Mouse (Mus musculus): ENCODE results near the gene Slit3. TPM values are rescaled to one million over a fixed set of nuclear protein-coding genes. Genes with fewer than 3 reads are reported as not detected.

Gene Slit3
- polyA plus RNA-seq, 1 experiment, result 0.04 TPM

GRCm38 (mm10) chr11:35472842-35473616 is 352.0 kb downstream of the Slit3 start:
- no peak for TF ChIP-seq FLI1 (IDR thresholded peaks at IDR 0.05; ENCODE audit: low read length)
- Histone ChIP-seq H3K27me3 (replicated peaks) (no peaks in the 10 kb centered on the region), H3K36me3 (replicated peaks; ENCODE audit: low read length) (no peaks in the 10 kb centered on the region), H3K9me3 (peaks cover 5% of the 10 kb centered on the region; the same call in 1 of the 2 replicates), H3K4me1 (no peaks in the 10 kb centered on the region), H3K4me3 (replicated peaks) (no peak overlapping the region)

DNA sequence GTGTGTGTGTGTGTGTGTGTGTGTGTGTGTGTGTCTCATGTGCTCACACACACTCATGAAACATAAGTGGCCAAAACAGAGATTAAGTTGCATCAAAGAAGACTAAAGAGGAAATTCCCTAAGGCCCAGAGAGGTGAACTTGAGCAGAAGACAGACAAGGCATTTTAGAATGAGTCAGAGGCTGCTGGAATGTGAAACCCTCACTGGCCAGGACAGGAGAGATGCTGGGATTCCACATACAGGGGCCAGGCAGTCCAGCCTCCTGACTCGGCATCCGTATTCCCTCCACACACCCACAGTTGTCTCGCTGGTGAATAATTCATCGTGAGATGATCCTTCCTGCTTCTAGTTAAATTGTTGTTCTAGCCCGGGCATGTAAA is 352.6 kb downstream of the Slit3 start:
- no peak overlapping the region for H3K4me3 ChIP-seq (replicated peaks)
- H3K36me3 ChIP-seq (replicated peaks; ENCODE audit: low read length), result no peaks in the 10 kb centered on the region
- TF ChIP-seq GATA1 (IDR thresholded peaks at IDR 0.05; ENCODE audit: borderline replicate concordance, low read length) (no peak), FLI1 (IDR thresholded peaks at IDR 0.05; ENCODE audit: low read length) (no peak)
- H3K4me1 ChIP-seq, result no peaks in the 10 kb centered on the region
- H3K27me3 ChIP-seq (replicated peaks), result no peaks in the 10 kb centered on the region
- peaks cover 6% of the 10 kb centered on the region; the same call in 1 of the 2 replicates for H3K9me3 ChIP-seq

DNA sequence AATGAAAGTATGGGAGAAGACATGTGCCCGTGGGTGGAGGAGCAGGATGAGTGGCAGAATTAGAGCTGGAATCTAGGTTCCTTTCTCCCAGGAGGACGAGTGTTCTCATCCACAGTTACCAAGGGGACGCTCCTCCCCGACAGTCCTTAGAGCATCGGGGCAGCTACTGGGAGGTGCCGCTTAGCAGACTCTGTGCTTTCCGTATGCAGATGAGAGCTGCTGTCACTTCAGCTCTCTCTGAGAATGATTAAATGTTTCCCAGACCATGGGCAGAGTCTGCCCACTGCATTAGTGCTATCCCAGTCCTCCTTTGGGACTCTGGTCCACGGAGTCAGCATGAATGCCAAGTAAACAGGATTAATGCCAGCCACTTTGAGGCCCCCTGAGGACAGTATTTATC is 359.1 kb downstream of the Slit3 start:
- H3K27me3 ChIP-seq (replicated peaks), result no peaks in the 10 kb centered on the region
- no peak overlapping the region for H3K4me3 ChIP-seq (replicated peaks)
- no peaks in the 10 kb centered on the region for H3K4me1 ChIP-seq
- H3K9me3 ChIP-seq, result peaks cover 15% of the 10 kb centered on the region
- TF ChIP-seq GATA1 (IDR thresholded peaks at IDR 0.05; ENCODE audit: borderline replicate concordance, low read length) (no peak), FLI1 (IDR thresholded peaks at IDR 0.05; ENCODE audit: low read length) (no peak)
- H3K36me3 ChIP-seq (replicated peaks; ENCODE audit: low read length), result no peaks in the 10 kb centered on the region

DNA sequence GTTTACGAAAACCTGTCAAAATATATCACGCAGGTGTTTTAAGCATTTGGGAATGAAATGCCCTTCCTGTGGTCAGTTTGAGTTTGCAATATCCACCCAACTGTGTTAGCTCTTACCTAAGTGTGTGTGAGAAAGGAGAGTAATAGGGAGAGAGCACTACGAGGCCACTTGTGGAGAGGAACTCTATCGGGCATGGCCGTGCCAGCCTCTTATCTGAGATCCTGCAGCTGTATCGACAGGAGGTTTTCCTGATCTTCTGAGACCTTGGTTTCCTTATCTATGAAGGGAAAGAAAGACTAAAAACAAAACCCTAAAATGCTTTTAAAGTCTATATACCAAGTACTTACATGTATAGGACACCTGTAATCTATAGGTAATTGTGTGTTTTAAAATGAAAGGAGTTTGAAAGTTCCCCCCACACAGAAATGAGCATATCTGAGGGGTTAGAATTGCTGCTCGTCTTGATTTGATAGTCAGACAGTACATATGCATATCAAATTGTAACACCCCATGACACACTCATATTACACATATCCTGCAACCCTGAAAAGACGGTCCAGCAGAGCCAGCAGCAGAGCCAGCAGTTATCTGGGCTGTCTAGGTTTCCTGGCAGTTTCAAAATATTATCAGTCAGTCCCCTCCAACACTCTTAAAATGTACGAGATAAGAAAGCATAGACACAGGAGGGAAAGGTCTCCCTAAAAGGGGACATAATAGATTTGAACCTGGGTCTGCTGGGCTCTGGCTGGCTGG is 360.8 kb downstream of the Slit3 start:
- Histone ChIP-seq H3K36me3 (replicated peaks; ENCODE audit: low read length) (no peaks in the 10 kb centered on the region), H3K4me1 (no peaks in the 10 kb centered on the region), H3K27me3 (replicated peaks) (no peaks in the 10 kb centered on the region), H3K4me3 (replicated peaks) (no peak overlapping the region), H3K9me3 (peaks cover 15% of the 10 kb centered on the region)
- TF ChIP-seq GATA1 (IDR thresholded peaks at IDR 0.05; ENCODE audit: borderline replicate concordance, low read length), result no peak
- TF ChIP-seq FLI1 (IDR thresholded peaks at IDR 0.05; ENCODE audit: low read length), result no peak

GRCm38 (mm10) chr11:35487966-35488365 is 366.9 kb downstream of the Slit3 start:
- Histone ChIP-seq H3K4me1 (no peaks in the 10 kb centered on the region), H3K9me3 (0 out of 2 replicates have a peak, but pooled peaks cover 3% of the 10 kb centered on the region), H3K27me3 (replicated peaks) (no peaks in the 10 kb centered on the region), H3K36me3 (replicated peaks; ENCODE audit: low read length) (no peaks in the 10 kb centered on the region), H3K4me3 (replicated peaks) (no peak overlapping the region)
- no peak for TF ChIP-seq GATA1 (IDR thresholded peaks at IDR 0.05; ENCODE audit: borderline replicate concordance, low read length)
- no peak for TF ChIP-seq FLI1 (IDR thresholded peaks at IDR 0.05; ENCODE audit: low read length)

DNA sequence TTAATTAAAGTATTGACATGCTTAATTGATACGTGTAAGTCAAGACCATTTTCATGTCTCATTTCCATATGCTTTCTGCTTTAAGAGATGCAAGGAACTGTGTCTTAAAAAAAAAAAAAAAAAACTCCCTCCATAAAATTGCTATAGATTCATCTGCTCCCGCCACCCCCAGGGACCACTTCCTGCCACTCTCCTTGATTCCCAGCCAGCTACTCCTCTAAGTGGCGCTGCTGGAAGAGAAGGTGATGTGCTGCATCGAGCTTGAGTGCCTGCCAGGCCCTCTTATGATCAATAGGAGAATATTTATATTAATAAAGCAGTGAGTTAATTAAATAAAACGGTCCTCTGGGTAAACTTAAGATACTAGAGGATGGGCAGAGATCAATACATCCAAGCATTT is 370.7 kb downstream of the Slit3 start:
- Histone ChIP-seq H3K4me3 (replicated peaks) (no peak overlapping the region), H3K9me3 (0 out of 2 replicates have a peak, but pooled peaks cover 3% of the 10 kb centered on the region), H3K36me3 (replicated peaks; ENCODE audit: low read length) (no peaks in the 10 kb centered on the region), H3K27me3 (replicated peaks) (no peaks in the 10 kb centered on the region), H3K4me1 (no peaks in the 10 kb centered on the region)
- no peak for TF ChIP-seq FLI1 (IDR thresholded peaks at IDR 0.05; ENCODE audit: low read length)
- TF ChIP-seq GATA1 (IDR thresholded peaks at IDR 0.05; ENCODE audit: borderline replicate concordance, low read length), result no peak

- Histone ChIP-seq H3K4me1 (no peaks in the 10 kb centered on the region), H3K27me3 (replicated peaks) (peaks cover 6% of the 10 kb centered on the region), H3K4me3 (replicated peaks) (no peak overlapping the region), H3K36me3 (replicated peaks; ENCODE audit: low read length) (no peaks in the 10 kb centered on the region), H3K9me3 (no peaks in the 10 kb centered on the region)
- TF ChIP-seq GATA1 (IDR thresholded peaks at IDR 0.05; ENCODE audit: borderline replicate concordance, low read length) (no peak), FLI1 (IDR thresholded peaks at IDR 0.05; ENCODE audit: low read length) (no peak)
Measured at GRCm38 (mm10) chr11:35496874-35497273, 375.9 kb downstream of the Slit3 start.

DNA sequence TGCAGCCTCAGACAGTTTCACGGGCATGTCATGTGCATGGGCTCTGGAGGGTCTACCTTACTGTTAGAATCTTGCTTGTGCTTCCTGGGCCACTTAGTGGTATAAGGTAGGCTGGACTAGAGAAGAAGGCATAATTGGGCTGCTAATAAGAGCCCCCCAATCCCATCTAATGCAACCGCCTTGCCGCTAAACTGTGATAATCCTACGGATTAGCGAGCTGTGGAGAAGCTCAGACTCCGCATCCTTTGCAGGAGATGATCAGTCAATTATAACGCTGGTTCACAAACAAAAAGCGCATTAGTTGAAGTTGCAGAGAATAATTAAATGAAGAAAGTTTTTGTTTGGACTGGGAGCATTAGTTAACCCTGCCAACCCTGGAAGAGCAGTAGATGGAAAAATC is 376.9 kb downstream of the Slit3 start:
- H3K4me3 ChIP-seq (replicated peaks), result no peak overlapping the region

GRCm38 (mm10) chr11:35502128-35502527 is 381.1 kb downstream of the Slit3 start:
- Histone ChIP-seq H3K4me3 (replicated peaks) (no peak overlapping the region), H3K36me3 (replicated peaks; ENCODE audit: low read length) (no peaks in the 10 kb centered on the region), H3K9me3 (no peaks in the 10 kb centered on the region), H3K27me3 (replicated peaks) (peaks cover 12% of the 10 kb centered on the region), H3K4me1 (peaks cover 11% of the 10 kb centered on the region)
- TF ChIP-seq GATA1 (IDR thresholded peaks at IDR 0.05; ENCODE audit: borderline replicate concordance, low read length) (no peak), FLI1 (IDR thresholded peaks at IDR 0.05; ENCODE audit: low read length) (no peak)

More for the DNA sequence above, 376.9 kb downstream of the Slit3 start:
- no peaks in the 10 kb centered on the region for H3K4me1 ChIP-seq
- H3K36me3 ChIP-seq (replicated peaks; ENCODE audit: low read length), result no peaks in the 10 kb centered on the region
- no peaks in the 10 kb centered on the region for H3K9me3 ChIP-seq
- peaks cover 6% of the 10 kb centered on the region for H3K27me3 ChIP-seq (replicated peaks)
- TF ChIP-seq GATA1 (IDR thresholded peaks at IDR 0.05; ENCODE audit: borderline replicate concordance, low read length), result no peak
- TF ChIP-seq FLI1 (IDR thresholded peaks at IDR 0.05; ENCODE audit: low read length), result no peak

DNA sequence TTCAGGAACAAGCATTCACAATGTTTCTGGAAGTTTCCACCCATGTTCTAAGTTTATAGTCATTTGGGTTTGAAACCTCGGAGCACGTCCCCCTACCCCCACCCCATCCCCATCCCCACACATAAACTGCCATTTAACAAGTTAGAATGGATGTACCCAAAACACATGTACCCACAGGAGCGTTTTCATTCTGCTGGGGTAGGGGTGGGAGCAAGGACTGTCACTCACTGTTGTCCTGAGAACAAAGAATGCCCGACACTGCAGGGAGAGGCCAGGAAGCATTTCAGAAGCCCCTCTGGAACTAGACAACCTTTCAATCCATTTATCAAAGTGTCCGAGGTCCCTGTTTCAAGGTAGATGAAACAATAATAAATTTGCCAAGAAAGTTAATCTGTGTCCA is 383.0 kb downstream of the Slit3 start:
- Histone ChIP-seq H3K27me3 (replicated peaks) (peaks cover 14% of the 10 kb centered on the region), H3K4me1 (peaks cover 11% of the 10 kb centered on the region), H3K9me3 (no peaks in the 10 kb centered on the region), H3K36me3 (replicated peaks; ENCODE audit: low read length) (no peaks in the 10 kb centered on the region), H3K4me3 (replicated peaks) (no peak overlapping the region)
- TF ChIP-seq FLI1 (IDR thresholded peaks at IDR 0.05; ENCODE audit: low read length) (no peak), GATA1 (IDR thresholded peaks at IDR 0.05; ENCODE audit: borderline replicate concordance, low read length) (no peak)
